Comparison of ENCODE assay signal across 10 mouse cellular contexts in genomic region chr7:116223010-116223783, GRCm38 (mm10).
DNase-seq lines count a peak whose midpoint lies in the region; ATAC-seq and TF ChIP-seq lines count a peak whose summit lies in the region.
"Had no signal": no experiment of that assay in that cellular context is flagged by ENCODE, and none has a peak within 500 bp of the region (broad histone marks: within the 10 kb centered on the region; RNA-seq: fewer than 3 reads in every experiment).

No protein-coding gene starts in this region.

- TF ChIP-seq POLR2A in cerebellum, adult 2 months (IDR thresholded peaks at IDR 0.05; ENCODE audit: borderline replicate concordance, insufficient read depth, low read length), result no peak

- H3K9me3 ChIP-seq in heart, embryonic 15.5 days (replicated peaks), result no peaks in the 10 kb centered on the region
- no peaks in the 10 kb centered on the region for H3K9me3 ChIP-seq in ES-E14 (ENCODE audit: control insufficient read depth, insufficient read depth, low read depth, low read length)
- H3K9me3 ChIP-seq in intestine, embryonic 16.5 days (ENCODE audit: control insufficient read depth, low read length), result no peaks in the 10 kb centered on the region
- H3K9me3 ChIP-seq: liver, embryonic 15.5 days had no signal

- in situ Hi-C loops in ES-E14 (cut with MboI; ENCODE audit: low sequenced_read_pairs in 2 of 2, unreplicated experiment in 2 of 2), result no loop called here

- no peaks in the 10 kb centered on the region for H3K27me3 ChIP-seq in heart, embryonic 15.5 days
- no peaks in the 10 kb centered on the region for H3K27me3 ChIP-seq in cerebellum, adult 2 months (ENCODE audit: control insufficient read depth, insufficient read depth, low read length)
- no peaks in the 10 kb centered on the region for H3K27me3 ChIP-seq in intestine, embryonic 16.5 days (replicated peaks; ENCODE audit: control insufficient read depth, insufficient read depth, low read length)
- H3K27me3 ChIP-seq: liver, embryonic 15.5 days had no signal

- H3K27ac ChIP-seq in heart, embryonic 15.5 days, result peak overlapping the region; percentile 36
- H3K27ac ChIP-seq in ES-E14 (ENCODE audit: insufficient read depth, low read depth, low read length, poor library complexity, severe bottlenecking), result no peak overlapping the region
- no peak overlapping the region for H3K27ac ChIP-seq in cerebellum, adult 2 months (ENCODE audit: insufficient read depth, low read length)
- H3K27ac ChIP-seq in intestine, embryonic 16.5 days (ENCODE audit: low read length), result peak overlapping the region; percentile 88
- H3K27ac ChIP-seq: liver, embryonic 15.5 days had no signal

- no peaks in the 10 kb centered on the region for H3K36me3 ChIP-seq in heart, embryonic 15.5 days
- H3K36me3 ChIP-seq in ES-E14 (ENCODE audit: control insufficient read depth, insufficient read depth, low read length, poor library complexity, severe bottlenecking), result no peaks in the 10 kb centered on the region; the same call in 1 of the 2 replicates
- no peaks in the 10 kb centered on the region for H3K36me3 ChIP-seq in intestine, embryonic 16.5 days (ENCODE audit: control insufficient read depth, insufficient read depth, low read length)
- H3K36me3 ChIP-seq: liver, embryonic 15.5 days had no signal

- H3K4me2 ChIP-seq in heart, embryonic 15.5 days, result no peak overlapping the region
- peak overlapping the region; percentile 19; the same call in 1 of the 2 replicates for H3K4me2 ChIP-seq in intestine, embryonic 16.5 days (ENCODE audit: low read depth, low read length)
- H3K4me2 ChIP-seq: liver, embryonic 15.5 days had no signal

- no peak for DNase-seq in heart, adult 8-10 months (ENCODE audit: low spot score)
- DNase-seq in ES-E14 (ENCODE audit: low read depth, low spot score), result no peak
- DNase-seq in cerebellum, adult 2 months, result peak; percentile 68 to 85
- DNase-seq in frontal cortex, postnatal 25 days (ENCODE audit: low spot score in 2 of 2), result no peak
- no peak for DNase-seq in B cell, adult 2 months
- DNase-seq: adrenal gland, postnatal 36 days; gastrocnemius, postnatal 25 days had no signal

- H3K9ac ChIP-seq in heart, embryonic 15.5 days, result no peak overlapping the region
- H3K9ac ChIP-seq in ES-E14 (ENCODE audit: insufficient read depth, low read depth, low read length, poor library complexity, severe bottlenecking), result no peak overlapping the region
- no peak overlapping the region for H3K9ac ChIP-seq in intestine, embryonic 16.5 days (ENCODE audit: low read depth, low read length)
- H3K9ac ChIP-seq: liver, embryonic 15.5 days had no signal

- peaks cover 72% of the 10 kb centered on the region for H3K4me1 ChIP-seq in heart, embryonic 15.5 days (replicated peaks)
- peaks cover 19 to 29% of the 10 kb centered on the region in 2 experiments; a peak in 3 of 4 replicates for H3K4me1 ChIP-seq in ES-E14 (ENCODE audit: control insufficient read depth in 2 of 2, insufficient read depth in 2 of 2, low read length in 2 of 2, poor library complexity in 1 of 2)
- peaks cover 25% of the 10 kb centered on the region for H3K4me1 ChIP-seq in cerebellum, adult 2 months (ENCODE audit: control insufficient read depth, insufficient read depth, low read length)
- H3K4me1 ChIP-seq in intestine, embryonic 16.5 days (ENCODE audit: control insufficient read depth, insufficient read depth, low read length), result peaks cover 57% of the 10 kb centered on the region

- TF ChIP-seq CTCF in cerebellum, adult 2 months (IDR thresholded peaks at IDR 0.05; ENCODE audit: borderline replicate concordance, insufficient read depth, low read depth, low read length), result no peak

- no peak for ATAC-seq in heart, embryonic 15.5 days (replicated peaks; ENCODE audit: insufficient number of reproducible peaks, insufficient read depth, low FRiP score, low read depth)
- peak; percentile 47 for ATAC-seq in intestine, embryonic 16.5 days

- no peak overlapping the region for H3K4me3 ChIP-seq in heart, embryonic 15.5 days
- no peak overlapping the region for H3K4me3 ChIP-seq in ES-E14 (ENCODE audit: insufficient read depth in 1 of 2, low read depth in 1 of 2, low read length in 2 of 2, poor library complexity in 1 of 2, severe bottlenecking in 1 of 2)
- H3K4me3 ChIP-seq in cerebellum, adult 2 months (replicated peaks; ENCODE audit: insufficient read depth, low read depth, low read length), result no peak overlapping the region
- H3K4me3 ChIP-seq in intestine, embryonic 16.5 days (ENCODE audit: low read length), result no peak overlapping the region
- H3K4me3 ChIP-seq: liver, embryonic 15.5 days had no signal

- 68% methylated on average over 14 of the region's 14 CpGs for WGBS in heart, embryonic 15.5 days
- 13% methylated on average over 14 of the region's 14 CpGs for WGBS in cerebellum, adult 2 months
- WGBS in intestine, embryonic 16.5 days, result 61% methylated on average over 14 of the region's 14 CpGs

TF ChIP-seq in ES-E14, 5 proteins besides CTCF, POLR2A, EP300 and RAD21:
- no peak for TF ChIP-seq HCFC1 (IDR thresholded peaks at IDR 0.05; ENCODE audit: borderline replicate concordance, insufficient read depth, low read length)
- TF ChIP-seq ZNF384 (IDR thresholded peaks at IDR 0.05; ENCODE audit: low read depth, low read length), result 0 out of 2 replicates have a peak, but pooled peaks have one; percentile 50

Comparison
In these comparisons a context has a peak if more than half of its experiments do, and no peak if none do; other contexts are left out.
1. H3K27ac ChIP-seq: peak in heart, embryonic 15.5 days (single experiment) and intestine, embryonic 16.5 days (single experiment); none in ES-E14 (single experiment) and cerebellum, adult 2 months (single experiment).
2. DNase-seq: peak in cerebellum, adult 2 months (2 of 2); none in heart, adult 8-10 months (single experiment), ES-E14 (single experiment), frontal cortex, postnatal 25 days (0 of 2) and B cell, adult 2 months (0 of 2).